Mouse (Mus musculus): ENCODE data around the gene Apbb2. TPM values are rescaled to one million over a fixed set of nuclear protein-coding genes. Genes with fewer than 3 reads are reported as not detected.

Apbb2 gene
- polyA plus RNA-seq, 1 experiment from 2014 or later = 5.9 TPM

DNA sequence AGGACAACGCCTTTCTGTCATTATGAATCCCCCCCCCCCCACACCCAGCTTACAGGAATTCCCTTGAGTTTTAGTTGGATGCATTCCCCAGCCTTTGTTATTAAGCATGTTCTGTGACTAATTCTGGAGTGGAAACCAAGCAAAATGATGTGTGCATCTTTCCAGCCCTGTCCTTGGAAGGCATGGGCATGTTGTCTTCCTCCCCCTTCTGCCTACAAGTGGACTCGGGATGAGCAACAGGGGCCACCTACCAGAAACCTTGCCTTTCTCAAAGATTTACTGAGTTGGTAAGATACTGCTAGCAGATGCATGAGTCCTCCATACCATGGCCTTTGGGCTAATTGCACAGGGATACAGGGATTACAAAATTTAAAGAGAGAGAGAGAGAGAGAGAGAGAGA, 359.6 kb downstream of the Apbb2 start:
- Histone ChIP-seq H3K4me3 (no peak overlapping the region), H3K9me3 (replicated peaks) (no peaks in the 10 kb centered on the region), H3K4me2 (no peak overlapping the region), H3K36me3 (no peaks in the 10 kb centered on the region), H3K9ac (no peak overlapping the region), H3K27ac (no peak overlapping the region), H3K27me3 (replicated peaks) (peaks cover 30% of the 10 kb centered on the region), H3K4me1 (no peaks in the 10 kb centered on the region)
- 53% methylated on average over 2 of the region's 2 CpGs for WGBS (ENCODE audit: insufficient replicate concordance)
- ATAC-seq = no peak

- Histone ChIP-seq H3K27me3 (replicated peaks) (peaks cover 14% of the 10 kb centered on the region), H3K4me3 (no peak overlapping the region), H3K27ac (no peak overlapping the region), H3K36me3 (no peaks in the 10 kb centered on the region), H3K4me1 (no peaks in the 10 kb centered on the region), H3K9me3 (replicated peaks) (no peaks in the 10 kb centered on the region), H3K9ac (no peak overlapping the region), H3K4me2 (no peak overlapping the region)
- 78% methylated on average over 10 of the region's 10 CpGs for WGBS (ENCODE audit: insufficient replicate concordance)
- no peak for ATAC-seq
Observed at GRCm38 (mm10) chr5:66255044-66255443, 363.5 kb downstream of the Apbb2 start.

- Histone ChIP-seq H3K4me1 (no peaks in the 10 kb centered on the region), H3K9ac (no peak overlapping the region), H3K27me3 (replicated peaks) (no peaks in the 10 kb centered on the region), H3K36me3 (no peaks in the 10 kb centered on the region), H3K4me3 (no peak overlapping the region), H3K9me3 (replicated peaks) (no peaks in the 10 kb centered on the region), H3K27ac (no peak overlapping the region), H3K4me2 (no peak overlapping the region)
- no peak for ATAC-seq
- 66% methylated on average over 5 of the region's 5 CpGs for WGBS (ENCODE audit: insufficient replicate concordance)
Observed at GRCm38 (mm10) chr5:66253219-66253618, 365.4 kb downstream of the Apbb2 start.

Other genes starting within 250 kb of the Apbb2 start
- 3.0 and 7.1 TPM in 2 replicates for gene Uchl1, start 57.3 kb upstream of the Apbb2 start, polyA plus RNA-seq (2016; fragmentation: Nextera tagmentation; extraction: Ambion mirVana)
- 3.8 and 5.2 TPM in 2 replicates for gene Limch1, start 127.0 kb upstream of the Apbb2 start, polyA plus RNA-seq (2016; fragmentation: Nextera tagmentation; extraction: Ambion mirVana)